Mouse (Mus musculus): ENCODE measurements around the gene Nrbp1.
"Not testable (repeated sequence)": the region's sequence is repeated elsewhere in the genome, so short reads cannot be mapped to it uniquely, and the experiment has no call there.

Gene Nrbp1

GRCm38 (mm10) chr5:31204421-31204820 is 36.2 kb upstream of the Nrbp1 start:
- CTCF ChIA-PET: interaction anchor here (1.1 kb wide), 1 partner anchor 11 kb away, joined by 3 read pairs; no protein-coding TSS in a partner anchor

GRCm38 (mm10) chr5:31216554-31216953 is 24.1 kb upstream of the Nrbp1 start:
- CTCF ChIA-PET: not testable (repeated sequence)

- CTCF ChIA-PET: interaction anchor here (0.7 to 1.2 kb wide), 3 partner anchors 32 to 509 kb away, joined by 3 read pairs; no protein-coding TSS in a partner anchor
These were observed 22.4 kb upstream of the Nrbp1 start for GRCm38 (mm10) chr5:31218294-31218693.

- CTCF ChIA-PET: interaction anchor here (0.6 to 1.2 kb wide), 3 partner anchors 33 to 303 kb away, joined by 3 to 5 read pairs (median 3); no protein-coding TSS in a partner anchor
These were observed 21.6 kb upstream of the Nrbp1 start for GRCm38 (mm10) chr5:31219070-31219469.

GRCm38 (mm10) chr5:31219474-31219873 is 21.2 kb upstream of the Nrbp1 start:
- CTCF ChIA-PET: interaction anchor here (1.2 kb wide), 1 partner anchor 109 kb away, joined by 3 read pairs; no protein-coding TSS in a partner anchor

- CTCF ChIA-PET: no interaction called here
These were observed 20.7 kb upstream of the Nrbp1 start for GRCm38 (mm10) chr5:31219911-31220447.

GRCm38 (mm10) chr5:31220448-31221303 is 20.0 kb upstream of the Nrbp1 start, which contains the start of gene Ppm1g:
Ppm1g (minus strand) TSS chr5:31220687.
- CTCF ChIA-PET: no interaction called here

- CTCF ChIA-PET: no interaction called here
These were observed 19.2 kb upstream of the Nrbp1 start for GRCm38 (mm10) chr5:31221304-31221945.

- CTCF ChIA-PET: no interaction called here
These were observed 18.0 kb upstream of the Nrbp1 start for GRCm38 (mm10) chr5:31222696-31223095.

GRCm38 (mm10) chr5:31226641-31227040 is 14.0 kb upstream of the Nrbp1 start:
- CTCF ChIA-PET: no interaction called here

- CTCF ChIA-PET: interaction anchor here (0.7 kb wide), 1 partner anchor 63 kb away, joined by 4 read pairs; no protein-coding TSS in a partner anchor
These were observed 914 bp downstream of the Nrbp1 start for GRCm38 (mm10) chr5:31241522-31242034.

GRCm38 (mm10) chr5:31242191-31242590 is 1.5 kb downstream of the Nrbp1 start:
- CTCF ChIA-PET: interaction anchor here (1.1 kb wide), 1 partner anchor 28 kb away, joined by 14 read pairs; no protein-coding TSS in a partner anchor

- CTCF ChIA-PET: no interaction called here
These were observed 10.1 kb downstream of the Nrbp1 start for GRCm38 (mm10) chr5:31250716-31251115.

- CTCF ChIA-PET: no interaction called here
These were observed 11.0 kb downstream of the Nrbp1 start, which contains the start of gene Krtcap3 for GRCm38 (mm10) chr5:31251541-31252101. Krtcap3 (plus strand) TSS chr5:31251691.

GRCm38 (mm10) chr5:31252151-31252550 is 11.5 kb downstream of the Nrbp1 start:
- CTCF ChIA-PET: no interaction called here

GRCm38 (mm10) chr5:31252795-31253545 is 12.3 kb downstream of the Nrbp1 start:
- CTCF ChIA-PET: no interaction called here

GRCm38 (mm10) chr5:31253806-31254205 is 13.1 kb downstream of the Nrbp1 start:
- CTCF ChIA-PET: no interaction called here

- CTCF ChIA-PET: no interaction called here
These were observed 13.8 kb downstream of the Nrbp1 start for GRCm38 (mm10) chr5:31254452-31254851.

- CTCF ChIA-PET: no interaction called here
These were observed 14.2 kb downstream of the Nrbp1 start for GRCm38 (mm10) chr5:31254901-31255300.

- CTCF ChIA-PET: interaction anchor here (0.7 kb wide), 1 partner anchor 99 kb away, joined by 14 read pairs; no protein-coding TSS in a partner anchor
These were observed 14.7 kb downstream of the Nrbp1 start for GRCm38 (mm10) chr5:31255381-31255780.

GRCm38 (mm10) chr5:31255971-31256370 is 15.3 kb downstream of the Nrbp1 start:
- CTCF ChIA-PET: interaction anchor here (0.7 kb wide), 1 partner anchor 100 kb away, joined by 14 read pairs; no protein-coding TSS in a partner anchor
